In genomic region chr10:127907386-127907951, GRCm38 (mm10) we compare ENCODE assay signal across 34 mouse cellular contexts. TPM values are rescaled to one million over a fixed set of nuclear protein-coding genes. Genes with fewer than 3 reads are reported as not detected.
DNase-seq lines count a peak whose midpoint lies in the region; TF ChIP-seq lines count a peak whose summit lies in the region.
"Had no signal": no experiment of that assay in that cellular context is flagged by ENCODE, and none has a peak within 500 bp of the region (broad histone marks: within the 10 kb centered on the region; RNA-seq: fewer than 3 reads in every experiment).

No protein-coding gene starts in this region.

- H3K9me3 ChIP-seq in E14TG2a.4 (ENCODE audit: low read length) (no peaks in the 10 kb centered on the region), ES-Bruce4 (replicated peaks; ENCODE audit: control insufficient read depth, insufficient read depth, low read length, poor library complexity, severe bottlenecking) (no peaks in the 10 kb centered on the region), ES-E14 (ENCODE audit: control insufficient read depth, insufficient read depth, low read depth, low read length) (no peaks in the 10 kb centered on the region)
- H3K9me3 ChIP-seq: embryonic facial prominence, embryonic 13.5 days; embryonic facial prominence, embryonic 15.5 days; forebrain, embryonic 10.5 days; forebrain, embryonic 12.5 days had no signal

- peak overlapping the region; percentile 41 for H3K4me3 ChIP-seq in E14TG2a.4 (replicated peaks; ENCODE audit: low read length)
- H3K4me3 ChIP-seq in ES-Bruce4 (ENCODE audit: low read depth, low read length), result 0 out of 2 replicates have a peak overlapping the region, but pooled peaks have one; percentile 4
- no peak overlapping the region for H3K4me3 ChIP-seq in ES-E14 (ENCODE audit: insufficient read depth in 1 of 2, low read depth in 1 of 2, low read length in 2 of 2, poor library complexity in 1 of 2, severe bottlenecking in 1 of 2)
- H3K4me3 ChIP-seq: embryonic facial prominence, embryonic 13.5 days; embryonic facial prominence, embryonic 15.5 days; erythroblast, embryonic 14.5 days; forebrain, embryonic 10.5 days; forebrain, embryonic 12.5 days had no signal

- H3K27ac ChIP-seq in ES-Bruce4 (ENCODE audit: insufficient read depth, low read length) (peak overlapping the region; percentile 96), ES-E14 (ENCODE audit: insufficient read depth, low read depth, low read length, poor library complexity, severe bottlenecking) (peak overlapping the region; percentile 76)
- H3K27ac ChIP-seq: embryonic facial prominence, embryonic 13.5 days; embryonic facial prominence, embryonic 15.5 days; forebrain, embryonic 10.5 days; forebrain, embryonic 12.5 days had no signal

- DNase-seq in ES-E14 (ENCODE audit: low read depth, low spot score), result peak; percentile 83
- DNase-seq in ZHBTc4 (ENCODE audit: low read depth, low spot score), result peak; percentile 95
- DNase-seq in left cerebral cortex, postnatal 4 days, result no peak
- DNase-seq in urinary bladder, postnatal 25 days (ENCODE audit: low spot score), result no peak
- no peak for DNase-seq in frontal cortex, postnatal 10 days (ENCODE audit: low spot score in 2 of 2)
- no peak for DNase-seq in ovary, postnatal 14 days (ENCODE audit: low spot score)
- DNase-seq: adrenal gland, adult 8-10 months; adrenal gland, postnatal 14 days; adrenal gland, postnatal 36 days; cerebellum, adult 11 months; cerebellum, adult 18-20 months; cerebellum, adult 8-10 months; cerebellum, adult 9-11 months; cerebellum, postnatal 14 days; cerebellum, postnatal 36 days; embryo, embryonic 11 days had no signal

- no peak for TF ChIP-seq POLR2A in ES-Bruce4 (IDR thresholded peaks at IDR 0.05; ENCODE audit: insufficient read depth, low read length)

- H3K9ac ChIP-seq in ES-Bruce4 (ENCODE audit: low read depth, poor library complexity, severe bottlenecking), result no peak overlapping the region
- H3K9ac ChIP-seq in ES-E14 (ENCODE audit: insufficient read depth, low read depth, low read length, poor library complexity, severe bottlenecking), result no peak overlapping the region
- H3K9ac ChIP-seq: embryonic facial prominence, embryonic 13.5 days; embryonic facial prominence, embryonic 15.5 days; forebrain, embryonic 12.5 days had no signal

- TF ChIP-seq EP300 in ES-Bruce4 (IDR thresholded peaks at IDR 0.05; ENCODE audit: insufficient read depth, low read depth, low read length), result peak; percentile 93

- H3K36me3 ChIP-seq in E14TG2a.4 (ENCODE audit: insufficient read depth, low read length), result no peaks in the 10 kb centered on the region
- no peaks in the 10 kb centered on the region for H3K36me3 ChIP-seq in ES-Bruce4 (ENCODE audit: control insufficient read depth, insufficient read depth, low read length, poor library complexity, severe bottlenecking)
- H3K36me3 ChIP-seq in ES-E14 (ENCODE audit: control insufficient read depth, insufficient read depth, low read length, poor library complexity, severe bottlenecking), result no peaks in the 10 kb centered on the region
- H3K36me3 ChIP-seq: embryonic facial prominence, embryonic 13.5 days; embryonic facial prominence, embryonic 15.5 days; forebrain, embryonic 10.5 days; forebrain, embryonic 12.5 days had no signal

- in situ Hi-C loops in ES-E14 (cut with MboI; ENCODE audit: low sequenced_read_pairs in 2 of 2, unreplicated experiment in 2 of 2), result no loop called here

- H3K4me1 ChIP-seq in E14TG2a.4 (replicated peaks; ENCODE audit: low read depth, low read length), result peaks cover 65% of the 10 kb centered on the region
- peaks cover 18% of the 10 kb centered on the region for H3K4me1 ChIP-seq in ES-Bruce4 (ENCODE audit: control insufficient read depth, insufficient read depth, low read length)
- H3K4me1 ChIP-seq in ES-E14 (ENCODE audit: control insufficient read depth in 2 of 2, insufficient read depth in 2 of 2, low read length in 2 of 2, poor library complexity in 1 of 2), result peaks cover 16 to 28% of the 10 kb centered on the region in 2 experiments

- intact Hi-C loops in left cerebral cortex, postnatal 4 days (cut with DNase I), result no loop called here

- H3K27me3 ChIP-seq in E14TG2a.4 (ENCODE audit: insufficient read depth, low read length) (no peaks in the 10 kb centered on the region), ES-Bruce4 (ENCODE audit: control insufficient read depth, insufficient read depth, low read length, poor library complexity, severe bottlenecking) (no peaks in the 10 kb centered on the region)
- H3K27me3 ChIP-seq: embryonic facial prominence, embryonic 13.5 days; embryonic facial prominence, embryonic 15.5 days; forebrain, embryonic 12.5 days had no signal

- TF ChIP-seq CTCF in E14TG2a.4 (conservative IDR thresholded peaks at IDR 0.05; ENCODE audit: low read length), result no peak
- no peak for TF ChIP-seq CTCF in ES-Bruce4 (IDR thresholded peaks at IDR 0.05; ENCODE audit: low read depth, low read length)

TF ChIP-seq in ES-E14, 5 proteins besides CTCF, POLR2A, EP300 and RAD21:
- TF ChIP-seq MAFK (IDR thresholded peaks at IDR 0.05; ENCODE audit: insufficient read depth, low read depth, low read length) (peak; percentile 41; the same call in 1 of the 2 replicates), ZNF384 (IDR thresholded peaks at IDR 0.05; ENCODE audit: low read depth, low read length) (peak; percentile 93), HCFC1 (IDR thresholded peaks at IDR 0.05; ENCODE audit: borderline replicate concordance, insufficient read depth, low read length) (no peak), ZC3H11A (IDR thresholded peaks at IDR 0.05; ENCODE audit: borderline replicate concordance, low read depth, low read length) (no peak), CHD2 (IDR thresholded peaks at IDR 0.05; ENCODE audit: low read depth, low read length) (no peak)

RNA-seq across cellular contexts. Expression of gene Sdr9c7, which starts 9.2 kb away (rescaled TPM):
- not detected in 2 replicates for polyA plus RNA-seq in ES-Bruce4 (2011; ENCODE audit: insufficient read depth, insufficient read length, low read depth, missing spikeins)
- total RNA-seq in ES-E14 (2012; rRNA removed), result 0.27 TPM in 1 of 2 replicates, not detected in the other
- not detected for total RNA-seq in left cerebral cortex, postnatal 4 days (2021)
- total RNA-seq: common myeloid progenitor, adult 5-6 weeks; MEL had no signal
- polyA plus RNA-seq: activated CD4-positive, CD25-positive, alpha-beta regulatory T cell, adult 4 months; brain, embryonic 14.5 days; C2C12; embryonic facial prominence, embryonic 11.5 days; erythroblast, embryonic 14.5 days; forebrain, embryonic 10.5 days; forebrain, embryonic 12.5 days; forebrain, embryonic 14.5 days; forebrain, embryonic 16.5 days; Patski had no signal

RNA-seq across cellular contexts. Expression of gene Rdh7, which starts 18.9 kb away (rescaled TPM):
- not detected in 2 replicates for polyA plus RNA-seq in ES-Bruce4 (2011; ENCODE audit: insufficient read depth, insufficient read length, low read depth, missing spikeins)
- not detected in 2 replicates for total RNA-seq in ES-E14 (2012; rRNA removed)
- total RNA-seq in left cerebral cortex, postnatal 4 days (2021), result not detected
- total RNA-seq: adrenal gland, adult 18-20 months; common myeloid progenitor, adult 5-6 weeks; MEL had no signal
- polyA plus RNA-seq: activated CD4-positive, CD25-positive, alpha-beta regulatory T cell, adult 4 months; brain, embryonic 14.5 days; C2C12; embryonic facial prominence, embryonic 11.5 days; embryonic facial prominence, embryonic 13.5 days; embryonic facial prominence, embryonic 15.5 days; erythroblast, embryonic 14.5 days; forebrain, embryonic 10.5 days; forebrain, embryonic 12.5 days; forebrain, embryonic 14.5 days; forebrain, embryonic 16.5 days; frontal cortex, adult 2 months; Patski had no signal

RNA-seq across cellular contexts. Expression of gene Rdh16f2, which starts 41.2 kb away (rescaled TPM):
- not detected in 2 replicates for polyA plus RNA-seq in ES-Bruce4 (2011; ENCODE audit: insufficient read depth, insufficient read length, low read depth, missing spikeins)
- total RNA-seq in ES-E14 (2012; rRNA removed), result 0.26 TPM in 1 of 2 replicates, not detected in the other
- not detected for total RNA-seq in left cerebral cortex, postnatal 4 days (2021)
- total RNA-seq: adrenal gland, adult 8-10 months; adrenal gland, postnatal 36 days; common myeloid progenitor, adult 5-6 weeks; MEL had no signal
- polyA plus RNA-seq: activated CD4-positive, CD25-positive, alpha-beta regulatory T cell, adult 4 months; brain, embryonic 14.5 days; C2C12; embryonic facial prominence, embryonic 11.5 days; embryonic facial prominence, embryonic 13.5 days; embryonic facial prominence, embryonic 15.5 days; erythroblast, embryonic 14.5 days; forebrain, embryonic 10.5 days; forebrain, embryonic 12.5 days; forebrain, embryonic 14.5 days; forebrain, embryonic 16.5 days; frontal cortex, adult 2 months; Patski had no signal

RNA-seq across cellular contexts. Expression of gene Rdh19, which starts 57.7 kb away (rescaled TPM):
- not detected in 2 replicates for polyA plus RNA-seq in ES-Bruce4 (2011; ENCODE audit: insufficient read depth, insufficient read length, low read depth, missing spikeins)
- total RNA-seq in ES-E14 (2012; rRNA removed), result not detected in 2 replicates
- total RNA-seq in left cerebral cortex, postnatal 4 days (2021), result not detected
- total RNA-seq: adrenal gland, adult 18-20 months; adrenal gland, postnatal 14 days; common myeloid progenitor, adult 5-6 weeks; MEL had no signal
- polyA plus RNA-seq: activated CD4-positive, CD25-positive, alpha-beta regulatory T cell, adult 4 months; brain, embryonic 14.5 days; C2C12; embryonic facial prominence, embryonic 11.5 days; embryonic facial prominence, embryonic 13.5 days; embryonic facial prominence, embryonic 15.5 days; erythroblast, embryonic 14.5 days; forebrain, embryonic 10.5 days; forebrain, embryonic 12.5 days; forebrain, embryonic 14.5 days; forebrain, embryonic 16.5 days; frontal cortex, adult 2 months; Patski had no signal

Comparison
In these comparisons a context has a peak if more than half of its experiments do, and no peak if none do; other contexts are left out.
1. H3K4me3 ChIP-seq: peak in E14TG2a.4 (single experiment) and ES-Bruce4 (single experiment); none in ES-E14 (0 of 2).
2. DNase-seq: peak in ES-E14 (single experiment) and ZHBTc4 (single experiment); none in left cerebral cortex, postnatal 4 days (single experiment), urinary bladder, postnatal 25 days (single experiment), frontal cortex, postnatal 10 days (0 of 2) and ovary, postnatal 14 days (single experiment).